Mouse (Mus musculus) left cerebral cortex, adult 8-10 months (tissue): Measurements from ENCODE around the gene Brat1. TPM values are rescaled to one million over a fixed set of nuclear protein-coding genes. Genes with fewer than 3 reads are reported as not detected.

ENCODE experiments used
- DNase-seq, 2 experiments: peaks; one replicate each; pipeline ENCODE4 v3.0.0; 2022; ENCODE audit warnings: low spot score in 2 of 2
- total RNA-seq, 4 experiments: library from RNA; stranded (reverse); gene quantifications; 2 replicates each; pipeline ENCODE4 v1.2.4; 2022

Gene Brat1
- total RNA-seq, 4 experiments from 2014 or later, result 20.0 to 21.1 (median 21.0) TPM

- no peak for DNase-seq
These were observed 38.9 kb downstream of the Brat1 start for GRCm38 (mm10) chr5:140743706-140744131.

DNA sequence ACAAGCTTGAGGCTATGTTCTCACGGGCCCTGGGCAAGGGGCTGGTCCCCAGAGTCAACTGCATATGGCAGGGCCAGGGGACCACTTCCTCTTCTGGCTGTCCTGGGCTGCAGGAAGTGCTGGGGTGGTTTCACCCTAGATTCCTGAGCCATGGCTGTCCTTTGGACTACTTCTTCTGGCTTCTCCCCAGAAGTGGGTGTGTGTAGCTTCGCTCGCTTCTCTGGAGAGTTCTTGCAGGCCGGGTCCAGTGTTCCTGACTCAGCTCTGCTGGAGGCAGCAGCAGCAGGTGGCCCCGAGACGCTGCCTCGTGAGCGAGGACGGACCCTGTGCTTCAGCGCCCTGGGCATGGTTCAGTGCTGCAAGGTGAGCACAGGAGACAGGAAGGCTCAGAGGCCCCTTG is 43.6 kb downstream of the Brat1 start:
- no peak for DNase-seq

GRCm38 (mm10) chr5:140749062-140749875 is 44.5 kb downstream of the Brat1 start:
- no peak for DNase-seq

DNA sequence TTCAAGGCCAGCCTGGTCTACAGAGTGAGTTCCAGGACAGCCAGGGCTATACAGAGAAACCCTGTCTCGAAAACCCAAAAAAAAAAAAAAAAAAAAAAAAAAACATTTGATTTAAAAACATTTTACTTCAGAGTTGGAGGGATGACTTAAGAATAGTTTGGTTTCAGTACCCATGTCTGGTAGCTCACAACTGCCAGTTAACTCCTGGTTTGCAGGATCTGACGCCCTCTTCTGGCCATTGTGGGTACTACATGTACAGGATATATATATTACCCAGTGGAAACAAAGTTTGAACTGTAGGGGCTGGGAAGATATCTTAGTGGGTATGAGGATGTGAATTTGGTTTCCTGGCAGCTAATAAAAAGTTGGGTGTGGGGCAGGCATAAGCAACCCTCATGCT is 46.1 kb downstream of the Brat1 start:
- DNase-seq, result no peak

DNA sequence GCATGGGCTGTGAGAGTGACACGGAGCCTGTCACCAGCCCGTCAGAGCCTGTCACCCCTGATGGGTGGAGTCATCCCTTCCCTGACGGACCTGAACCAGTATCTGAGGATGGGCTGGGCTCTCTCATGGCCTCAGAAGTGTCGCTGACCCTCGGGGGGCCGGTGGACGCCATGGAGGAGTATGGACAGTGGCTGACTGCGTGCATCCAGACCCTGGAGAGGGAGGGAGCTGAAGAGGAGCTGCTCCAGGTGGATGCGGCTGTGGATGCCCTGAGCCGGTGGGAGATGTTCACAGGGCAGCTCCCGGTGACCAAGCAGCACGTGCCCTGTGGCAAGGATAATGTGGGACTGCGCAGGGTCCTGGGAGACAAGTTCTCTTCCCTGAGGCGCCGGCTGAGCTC is 47.2 kb downstream of the Brat1 start:
- no peak for DNase-seq

DNA sequence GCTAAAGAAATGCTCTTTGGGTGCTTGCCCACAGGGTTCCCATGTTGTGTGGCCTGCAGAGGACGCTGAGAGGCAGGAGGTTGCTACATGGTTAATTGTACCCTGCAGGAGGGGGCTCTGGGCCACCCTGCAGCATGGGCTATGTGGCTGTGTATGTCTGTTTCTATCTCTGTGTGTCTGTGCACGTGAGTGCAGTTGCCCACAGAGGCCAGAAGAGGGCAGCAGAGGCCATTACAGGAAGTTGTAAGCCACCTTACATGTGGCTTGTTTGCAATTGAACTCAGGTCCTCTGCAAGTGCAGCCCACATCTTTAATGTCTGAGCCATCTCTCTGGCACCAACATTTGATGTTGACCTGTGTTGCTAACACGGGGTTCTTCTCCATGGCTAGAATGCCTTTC is 47.8 kb downstream of the Brat1 start:
- no peak for DNase-seq

GRCm38 (mm10) chr5:140753223-140753622 is 48.4 kb downstream of the Brat1 start:
- no peak for DNase-seq

GRCm38 (mm10) chr5:140758864-140759263 is 54.1 kb downstream of the Brat1 start:
- DNase-seq, result no peak

DNA sequence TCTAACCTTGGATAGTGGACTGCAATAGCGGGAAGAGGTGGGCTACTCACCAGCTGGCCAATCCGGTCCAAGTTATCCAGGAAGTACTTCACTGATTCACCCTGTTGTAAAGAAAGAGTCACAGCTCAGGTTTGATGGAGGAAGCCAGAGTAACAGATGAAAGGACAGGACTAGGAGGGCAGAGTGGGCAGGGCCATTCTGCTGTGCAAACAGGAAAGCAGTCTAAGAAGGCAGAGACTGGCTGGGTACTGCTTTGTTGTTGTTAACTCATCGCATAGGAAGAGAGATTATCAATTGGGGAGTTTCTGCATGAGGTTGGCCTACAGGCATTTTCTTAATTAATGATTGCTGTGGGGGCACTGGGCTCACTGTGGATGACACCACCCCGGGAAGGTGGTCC is 57.7 kb downstream of the Brat1 start:
- no peak for DNase-seq

GRCm38 (mm10) chr5:140764921-140765613 is 60.3 kb downstream of the Brat1 start:
- DNase-seq, result no peak

GRCm38 (mm10) chr5:140766566-140766965 is 61.8 kb downstream of the Brat1 start:
- no peak for DNase-seq

GRCm38 (mm10) chr5:140767704-140768141 is 62.9 kb downstream of the Brat1 start:
- peak; percentile 56 to 86 for DNase-seq

DNA sequence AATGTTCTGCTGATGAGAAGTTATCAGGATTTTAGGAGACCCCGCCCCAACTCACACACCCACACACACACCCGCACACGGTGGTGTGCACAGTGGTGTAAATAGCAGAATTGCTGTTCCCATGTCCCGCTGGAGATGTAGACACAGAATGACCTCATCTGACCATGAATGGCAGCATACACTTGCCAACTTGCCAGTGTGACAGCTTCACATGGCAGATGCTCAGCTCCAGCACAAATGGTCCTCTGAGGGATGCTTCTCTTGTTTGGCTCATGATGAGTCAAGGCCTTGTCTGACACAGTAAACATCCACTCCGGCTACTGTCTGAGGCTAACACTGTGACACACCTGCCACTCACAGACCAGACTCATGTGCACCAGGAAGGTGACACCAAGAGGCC is 63.5 kb downstream of the Brat1 start:
- peak in 1 of 2 experiments; percentile 79 for DNase-seq

Other genes starting within 250 kb of the Brat1 start
- gene Chst12, start 199.5 kb upstream of the Brat1 start, total RNA-seq, result 10 to 100 TPM; 17.4 to 20.2 (median 18.7) TPM
- 1 to 10 TPM in 1 of 4 experiments, under 1 TPM in 2, not detected in 1; 0.80 to 1.3 (median 0.93) TPM for gene Grifin, start 139.9 kb upstream of the Brat1 start, total RNA-seq
- 10 to 100 TPM; 19.9 to 24.1 (median 22.3) TPM for gene Lfng, start 97.7 kb upstream of the Brat1 start, total RNA-seq
- 100 to 1,000 TPM; 173 to 201 (median 187) TPM for gene Ttyh3, start 56.0 kb upstream of the Brat1 start, total RNA-seq
- gene Iqce, start 2.6 kb upstream of the Brat1 start, total RNA-seq, result 10 to 100 TPM; 45.8 to 52.8 (median 51.2) TPM
- gene Amz1, start 19.1 kb downstream of the Brat1 start, total RNA-seq, result 10 to 100 TPM; 21.0 to 28.7 (median 24.7) TPM
- gene Gna12, start 125.4 kb downstream of the Brat1 start, total RNA-seq, result 10 to 100 TPM; 82.0 to 85.9 (median 83.8) TPM